Mouse (Mus musculus): ENCODE measurements at regions not wholly inside any gene's neighbourhood (a gene's known extent, or its start where the extent isn't known, plus 50 kb on each side); places are given as distances from the start of the nearest gene placed in this dataset.

DNA sequence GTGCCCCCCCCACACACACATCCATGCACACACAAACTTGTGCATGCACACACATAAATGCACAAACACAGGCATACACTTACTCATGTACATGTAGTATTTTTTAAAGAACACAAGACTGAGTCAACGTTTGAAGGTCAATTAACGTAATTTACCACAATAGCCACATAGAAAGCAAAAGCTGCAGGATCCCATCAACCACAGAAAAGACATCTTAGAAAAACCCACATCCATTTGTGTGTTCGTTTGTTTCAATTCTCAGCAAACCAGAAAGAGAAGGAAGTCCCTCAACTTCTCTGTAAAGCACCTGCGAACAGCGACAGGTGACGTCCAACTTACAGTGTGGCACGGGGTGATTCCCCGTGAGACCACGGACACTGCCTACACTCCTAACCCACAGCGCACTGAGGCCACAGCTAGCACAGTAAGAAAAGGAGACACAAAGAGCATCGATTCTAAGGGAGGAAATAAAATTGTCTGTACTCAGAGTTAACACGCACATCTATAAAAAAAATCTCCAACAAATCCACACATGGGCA is 53.8 kb downstream of the Dio3 start:
- DNase-seq (ENCODE audit: low spot score): no peak

DNA sequence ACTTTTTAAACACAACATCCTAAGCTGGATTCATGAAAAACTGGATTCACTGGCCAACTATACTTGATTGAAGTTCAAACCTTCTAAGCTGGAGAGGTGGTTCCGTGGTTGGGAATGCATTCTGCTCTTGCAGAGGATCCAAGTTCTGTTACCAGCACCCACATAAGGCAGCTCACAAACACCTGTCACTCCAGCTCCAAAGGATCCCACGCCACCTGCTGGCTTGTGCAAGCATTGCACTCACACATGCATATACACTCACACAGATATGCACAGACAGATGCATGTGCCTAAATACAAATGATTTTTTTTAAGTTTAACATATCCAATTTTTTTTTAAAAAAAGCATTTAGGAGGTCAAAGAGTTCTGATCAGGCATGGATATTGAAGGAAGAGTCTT is 55.7 kb downstream of the Dio3 start:
- no peak for DNase-seq (ENCODE audit: low spot score)

DNA sequence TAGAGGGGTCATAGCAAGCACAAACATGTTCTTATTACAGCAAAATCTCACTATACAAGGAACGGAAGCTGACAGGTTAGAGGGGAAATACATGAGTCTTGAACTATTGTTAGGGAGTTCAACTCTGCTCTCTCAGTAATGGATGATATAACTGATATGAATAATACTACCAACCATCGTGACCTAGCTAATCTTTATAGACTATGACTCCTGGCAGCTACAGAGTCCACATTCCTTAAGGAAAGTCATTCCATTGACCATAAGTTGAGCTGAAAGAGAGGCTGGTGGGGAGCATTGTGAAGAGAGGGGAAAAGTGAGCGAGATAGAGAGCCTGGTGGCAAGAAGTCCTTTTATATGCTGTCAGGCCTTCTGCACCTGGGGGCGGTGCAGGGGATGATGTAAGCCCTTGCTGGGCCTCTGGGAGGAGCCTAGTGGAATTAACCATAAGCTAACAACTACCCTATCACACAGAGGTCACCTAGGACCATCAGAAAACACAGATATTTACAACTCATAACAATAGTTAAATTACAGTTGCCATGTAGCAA is 65.5 kb downstream of the Dio3 start:
- DNase-seq (ENCODE audit: low spot score): no peak

DNA sequence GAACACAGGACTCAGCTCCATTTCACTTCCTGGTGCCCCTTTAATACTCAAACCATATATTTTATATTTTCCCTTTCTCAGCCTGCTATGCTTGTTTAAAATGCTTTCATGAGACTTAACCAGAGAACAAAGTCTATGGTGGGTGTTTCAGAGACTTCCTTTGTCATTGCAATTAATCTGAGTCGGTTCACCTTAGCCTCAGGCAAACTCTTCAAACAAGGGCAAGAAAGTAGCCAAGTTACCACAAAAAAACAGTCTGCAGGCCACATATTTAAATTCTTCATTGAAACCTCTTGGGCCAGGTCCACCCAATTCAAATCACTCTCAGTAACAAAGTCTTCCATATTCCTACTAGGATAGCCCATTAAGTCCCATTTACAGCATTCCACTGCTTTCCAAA is 70.8 kb downstream of the Dio3 start:
- no peak for DNase-seq (ENCODE audit: low spot score)

DNA sequence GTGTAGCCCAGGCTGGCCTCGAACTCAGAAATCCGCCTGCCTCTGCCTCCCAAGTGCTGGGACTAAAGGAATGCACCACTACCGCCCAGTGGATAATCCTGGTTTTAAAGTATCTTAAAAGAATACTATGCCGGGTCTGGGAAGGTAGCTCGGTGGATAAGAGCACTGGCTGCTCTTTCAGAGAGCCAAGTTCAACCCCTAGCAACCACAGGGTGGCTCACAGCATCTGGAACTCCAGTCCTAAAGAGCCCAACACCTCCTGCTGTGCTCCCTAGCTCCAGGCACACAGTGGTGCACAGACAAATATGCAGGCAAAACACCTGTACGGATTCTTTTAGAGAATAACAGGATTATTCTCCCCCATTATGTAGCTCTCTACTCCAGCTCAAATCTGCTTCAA is 77.0 kb downstream of the Dio3 start:
- DNase-seq (ENCODE audit: low spot score): no peak

DNA sequence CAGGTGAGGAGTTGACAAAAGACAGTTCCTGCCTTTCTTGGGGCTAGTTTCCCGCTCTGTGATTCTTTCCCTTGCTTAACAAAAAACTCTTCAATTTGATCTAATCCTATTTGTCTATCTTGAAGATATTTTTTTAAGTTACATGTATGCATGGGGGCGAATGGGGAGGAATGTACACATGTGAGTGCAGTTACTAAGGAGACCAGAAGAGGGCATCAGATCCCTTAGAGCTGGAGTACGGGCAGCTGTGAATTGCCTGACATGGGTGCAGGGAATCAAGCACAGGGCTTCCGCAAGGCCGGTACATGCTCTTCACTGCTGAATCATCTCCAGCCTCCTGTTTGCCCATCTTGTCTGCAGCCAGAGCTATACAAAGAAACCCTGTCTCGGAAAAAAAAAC is 79.8 kb upstream of the Ppp2r5c start:
- no peak for DNase-seq (ENCODE audit: low spot score)

DNA sequence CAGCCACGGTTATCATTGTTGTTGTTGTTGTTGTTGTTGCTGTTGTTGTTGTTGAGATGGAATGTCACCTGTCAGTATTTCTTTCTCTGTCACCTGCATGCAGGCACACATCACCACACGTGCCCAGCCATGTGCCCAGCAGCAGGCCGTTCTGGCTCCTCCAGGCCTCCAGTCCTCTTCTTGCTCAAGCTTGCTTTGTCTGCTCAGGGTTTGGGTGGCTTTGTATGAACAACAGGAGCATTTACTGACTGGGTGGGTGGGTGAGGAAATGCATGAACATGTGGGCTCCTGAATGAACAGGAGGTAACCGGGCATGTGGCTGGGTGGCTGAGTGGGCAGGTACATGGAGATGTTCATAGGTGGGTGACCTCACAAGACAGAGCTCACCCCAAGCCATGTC is 79.1 kb upstream of the Ppp2r5c start:
- no peak for DNase-seq (ENCODE audit: low spot score)

DNA sequence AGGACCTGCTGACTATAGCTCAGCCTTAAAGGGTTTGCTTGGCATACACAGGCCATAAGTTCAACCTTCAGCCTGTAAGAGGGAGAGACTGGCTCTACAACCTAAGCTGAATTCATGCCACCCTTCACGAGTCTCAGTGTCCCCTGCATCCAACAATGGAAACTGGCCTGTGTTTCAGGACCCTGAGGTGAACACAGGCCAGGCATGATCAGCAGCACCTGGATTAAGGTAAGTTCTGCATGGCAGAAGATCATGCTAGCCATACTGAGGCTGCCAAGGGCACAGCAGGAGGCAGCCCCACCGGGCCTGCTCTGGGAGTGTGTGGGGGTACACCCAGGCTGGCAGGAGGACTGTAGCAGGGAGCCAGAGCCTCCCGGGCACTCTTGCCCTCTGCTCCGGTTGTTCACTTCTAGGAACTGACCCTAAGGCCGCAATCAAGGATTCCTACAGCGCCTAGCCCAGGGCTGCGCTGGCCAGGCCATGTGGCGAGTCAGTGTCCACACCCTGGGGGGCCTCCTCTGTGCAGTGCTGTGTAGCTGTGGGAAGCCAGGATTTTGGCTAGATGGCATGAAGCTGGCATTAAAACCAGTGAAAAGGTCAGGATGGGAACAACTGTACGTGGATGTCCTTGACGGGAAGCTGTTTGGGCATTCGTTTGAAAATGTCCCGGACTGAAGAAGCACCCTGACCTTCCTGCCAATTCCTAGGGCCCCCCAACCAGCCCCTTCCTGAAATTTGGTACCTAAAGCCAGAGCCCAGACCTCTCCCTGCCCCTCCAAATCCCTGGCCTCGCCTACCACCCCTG is 74.8 kb upstream of the Ppp2r5c start:
- DNase-seq (ENCODE audit: low spot score): no peak

DNA sequence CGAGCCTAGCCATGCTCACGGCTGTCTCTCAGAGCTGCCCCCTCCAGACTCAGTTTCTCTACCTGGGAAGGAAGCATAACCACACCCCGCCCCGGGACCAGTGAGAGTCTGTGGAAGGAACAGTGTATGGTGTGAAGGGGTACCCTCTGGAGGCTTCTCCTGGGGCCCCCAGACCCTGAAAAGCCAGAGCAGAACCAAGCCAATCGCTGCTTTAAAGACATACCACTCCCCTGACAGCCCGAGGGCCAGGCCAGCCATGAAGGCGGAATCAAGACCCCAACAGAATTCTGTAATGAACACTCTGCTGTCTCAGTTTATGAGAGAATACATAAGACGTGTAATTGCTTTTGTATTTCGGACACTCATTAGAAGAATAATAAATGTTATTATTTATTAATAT is 73.9 kb upstream of the Ppp2r5c start:
- DNase-seq (ENCODE audit: low spot score): no peak

DNA sequence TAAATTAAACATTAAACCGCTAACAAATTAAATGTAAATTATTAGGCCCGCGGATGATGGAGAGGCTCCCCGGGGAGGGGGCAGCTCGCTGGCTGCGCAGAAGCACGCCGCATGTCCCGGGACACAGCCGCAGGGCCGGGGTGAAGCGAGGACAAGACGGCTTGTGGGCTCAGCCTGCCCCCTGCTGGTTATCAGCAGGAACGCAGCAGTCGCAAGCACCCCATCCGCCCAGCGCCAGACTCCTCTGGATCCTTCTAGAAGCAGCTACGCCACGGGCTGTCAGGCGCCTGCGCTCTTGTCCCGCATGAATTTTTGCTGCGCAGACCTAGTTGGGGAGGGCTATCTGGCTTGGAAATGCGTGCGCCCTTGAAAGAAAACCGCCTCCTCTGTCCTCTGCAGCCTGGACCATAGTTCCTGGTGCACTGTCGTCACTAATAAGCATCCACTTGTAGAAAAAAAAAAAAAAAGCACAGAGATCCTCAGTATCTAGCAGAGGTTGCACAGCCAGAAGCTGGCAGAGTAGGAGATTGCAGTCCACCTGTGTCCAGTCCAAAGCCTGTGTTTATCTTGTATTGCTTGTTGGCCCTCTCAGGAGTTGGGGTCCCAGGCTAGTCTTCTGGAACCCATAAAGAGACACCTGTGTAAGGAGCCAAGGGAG is 73.4 kb upstream of the Ppp2r5c start:
- peak; percentile 77 for DNase-seq (ENCODE audit: low spot score)

DNA sequence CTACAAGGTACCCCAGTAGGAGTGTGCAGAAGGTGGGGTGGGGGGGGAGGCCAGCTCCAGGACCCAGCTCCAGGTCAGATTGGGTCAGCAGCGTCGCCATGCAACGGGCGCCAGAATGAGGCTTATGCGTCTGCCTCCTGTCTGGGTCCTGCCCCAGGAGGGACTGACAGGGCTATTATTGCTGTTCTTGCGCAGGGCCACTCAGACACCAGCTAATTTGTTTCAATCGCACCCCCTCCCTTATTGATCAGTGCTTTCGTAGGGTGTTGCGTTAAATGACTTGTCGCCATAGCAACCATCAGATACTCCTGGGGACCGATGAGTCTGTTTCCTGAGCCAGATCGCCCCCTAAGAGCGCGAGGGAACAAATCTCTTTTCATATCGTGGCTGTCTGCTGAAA is 71.8 kb upstream of the Ppp2r5c start:
- no peak for DNase-seq (ENCODE audit: low spot score)

DNA sequence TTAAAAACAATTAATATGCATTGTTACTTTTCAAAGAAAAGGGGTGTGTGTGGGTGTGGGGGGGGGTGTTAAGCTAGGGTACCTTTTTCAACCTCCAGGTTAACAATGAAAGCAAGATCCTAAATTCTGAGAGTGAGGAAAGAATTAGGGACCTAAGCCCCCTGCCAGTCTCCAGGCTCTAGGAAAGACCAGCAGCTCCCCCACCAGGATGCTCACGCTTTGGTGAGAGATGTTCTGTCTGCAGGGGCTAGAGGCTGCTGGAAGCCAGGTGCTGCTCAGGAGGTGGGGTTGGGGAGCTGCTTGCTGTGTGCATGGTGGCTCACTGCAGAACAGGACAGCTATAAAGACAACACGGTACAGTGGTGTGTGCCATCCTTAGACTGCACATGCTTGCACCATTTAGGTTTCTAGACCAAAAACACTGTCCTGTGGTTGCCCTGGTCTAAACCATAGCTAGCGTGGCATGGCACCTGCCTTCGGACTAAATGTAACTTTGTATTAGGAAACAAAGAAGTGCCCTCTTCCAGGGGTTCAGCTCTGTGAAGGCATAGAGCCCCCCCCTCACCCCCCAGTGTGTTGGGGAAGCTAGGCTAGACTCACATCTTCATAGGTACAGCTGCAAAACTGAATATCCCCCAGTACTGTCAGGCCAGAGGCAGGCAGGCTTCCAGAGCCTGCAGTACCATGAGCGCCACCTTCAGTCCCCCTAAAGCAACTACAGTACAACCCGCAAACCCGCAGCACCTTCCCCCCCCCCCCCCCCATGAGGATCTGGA is 70.7 kb upstream of the Ppp2r5c start:
- DNase-seq (ENCODE audit: low spot score): peak; percentile 27

DNA sequence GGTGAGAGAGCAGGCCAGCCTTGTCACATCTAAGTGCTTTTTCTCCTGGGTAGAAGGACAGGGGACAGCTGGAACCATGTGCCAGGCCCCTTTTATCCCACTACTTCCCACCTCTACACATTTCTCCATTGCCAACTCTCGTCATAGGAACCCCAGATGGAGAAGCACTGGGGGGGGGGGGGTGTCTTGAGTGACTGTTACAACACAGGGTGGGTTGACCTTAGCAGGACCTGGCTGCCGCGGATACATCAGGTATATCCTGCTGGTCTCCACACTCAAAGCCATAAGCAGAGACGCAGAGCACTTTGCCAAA is 70.1 kb upstream of the Ppp2r5c start:
- DNase-seq (ENCODE audit: low spot score): no peak

DNA sequence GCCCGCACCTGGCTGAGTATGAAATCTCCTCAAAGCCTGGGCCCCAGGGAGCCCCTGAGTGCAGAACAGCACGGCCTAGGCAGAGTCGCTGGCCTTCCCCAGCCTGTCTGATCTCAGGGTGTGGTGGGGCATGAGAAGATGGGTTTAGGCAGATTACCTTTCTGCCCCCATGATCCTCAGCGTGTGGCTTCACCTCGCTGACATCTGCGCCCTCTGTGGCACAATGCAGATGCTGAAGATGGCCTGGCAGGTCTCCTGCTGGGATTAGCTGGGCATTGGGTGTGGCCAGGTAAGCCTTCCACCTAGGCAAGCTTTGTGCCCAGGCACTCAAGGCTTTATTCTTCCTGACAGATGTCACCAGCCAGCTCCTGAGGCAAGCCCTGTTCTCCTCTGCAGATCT is 69.6 kb upstream of the Ppp2r5c start:
- no peak for DNase-seq (ENCODE audit: low spot score)

DNA sequence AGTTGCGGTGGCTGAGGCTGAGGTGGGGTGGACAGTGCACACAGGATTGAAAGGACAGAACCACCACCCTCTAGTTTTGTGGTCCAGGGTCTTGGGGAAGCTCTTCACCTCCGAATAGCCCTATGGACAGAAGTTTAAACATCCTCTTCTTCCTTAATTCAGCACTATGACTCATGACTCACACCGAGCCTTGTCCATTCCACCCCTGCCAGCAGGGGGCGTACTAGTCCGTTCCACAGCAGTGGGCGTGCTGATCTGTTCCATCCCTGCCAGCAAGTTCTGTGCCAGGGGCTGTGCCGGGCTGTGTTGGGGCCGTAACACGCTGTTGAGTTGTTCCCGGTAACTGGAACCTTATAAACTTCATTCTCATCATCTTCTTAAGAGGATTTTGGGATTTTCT is 69.2 kb upstream of the Ppp2r5c start:
- DNase-seq (ENCODE audit: low spot score): peak; percentile 10

DNA sequence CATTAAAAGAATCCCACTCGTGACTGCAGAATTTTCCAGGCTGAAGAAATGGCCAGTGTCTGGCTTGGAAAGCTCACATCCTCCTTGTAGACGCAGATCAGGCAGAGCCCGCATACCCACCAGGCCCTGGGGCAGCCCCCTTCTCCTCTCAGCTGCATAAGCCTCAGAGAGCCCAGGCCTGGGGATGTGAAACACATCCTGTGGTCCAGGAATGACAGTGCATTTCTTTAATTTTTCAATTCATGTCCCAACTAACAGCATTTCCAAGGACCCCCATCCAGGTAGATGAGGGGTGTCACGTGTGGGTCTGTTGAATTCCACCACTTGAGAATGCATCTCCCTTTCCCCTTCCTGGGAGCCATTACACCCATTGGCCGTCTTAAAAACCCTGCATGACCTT is 68.6 kb upstream of the Ppp2r5c start:
- no peak for DNase-seq (ENCODE audit: low spot score)

DNA sequence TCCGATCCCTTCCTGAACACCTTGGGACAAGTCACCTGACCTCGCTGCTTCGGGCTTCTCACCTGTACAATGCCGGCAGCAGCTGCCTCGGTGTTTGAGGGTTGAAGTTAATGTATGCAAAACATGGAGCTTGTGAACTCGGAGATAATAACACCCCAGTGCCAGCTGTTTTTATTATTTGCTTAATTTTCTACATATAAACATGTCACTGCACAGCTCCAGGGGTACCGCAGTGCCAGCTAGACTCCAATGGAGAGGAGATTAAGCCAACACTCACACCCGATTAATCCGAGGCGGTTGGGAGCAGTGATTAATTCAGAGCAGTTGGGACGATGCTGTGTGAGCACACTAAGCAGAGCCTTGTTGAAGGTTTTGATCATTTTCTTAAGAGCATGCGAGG is 67.2 kb upstream of the Ppp2r5c start:
- DNase-seq (ENCODE audit: low spot score): no peak

DNA sequence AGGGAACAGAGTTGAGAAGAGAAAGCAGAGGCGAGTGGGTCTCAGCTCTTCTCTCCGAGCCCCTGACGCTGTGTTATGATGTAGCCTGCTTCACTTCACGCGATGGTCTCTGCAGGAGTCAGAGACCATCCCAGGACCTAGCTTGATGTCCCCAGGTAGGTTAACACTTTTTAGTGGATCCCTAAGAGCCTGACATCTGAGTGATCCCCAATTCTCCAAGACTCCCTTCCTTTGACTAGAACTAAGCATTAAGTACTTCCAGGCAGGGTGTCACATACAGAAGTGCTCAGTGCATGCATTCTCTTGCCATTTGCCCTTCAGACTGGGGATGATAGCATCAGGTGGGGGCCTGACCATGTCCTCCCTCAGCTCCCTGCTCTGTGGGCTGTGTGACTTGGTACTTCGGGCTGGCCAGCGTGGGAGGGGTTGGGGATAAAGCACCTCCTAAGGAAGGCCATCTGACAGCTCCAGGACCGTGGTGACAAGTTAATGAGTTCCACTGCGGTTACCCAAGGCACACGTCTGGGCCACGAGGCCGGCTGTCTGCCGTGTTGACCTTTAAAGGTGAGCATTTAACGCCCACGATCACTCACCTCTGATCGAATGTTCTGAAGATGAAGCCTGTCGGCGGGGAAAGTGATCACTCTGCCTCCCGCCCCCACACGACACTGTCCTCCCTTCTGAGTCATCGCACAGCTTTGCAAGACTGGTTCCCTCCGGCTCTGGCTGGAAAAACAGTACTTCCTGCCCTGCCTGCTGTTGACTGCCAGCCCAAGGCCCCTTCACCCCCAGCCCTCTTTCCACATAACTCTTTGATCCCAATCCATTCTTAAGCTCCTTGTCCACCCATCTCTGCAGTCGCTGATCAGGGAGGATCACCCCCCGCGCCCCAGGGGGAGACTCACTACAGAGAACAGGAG is 65.8 kb upstream of the Ppp2r5c start:
- no peak for DNase-seq (ENCODE audit: low spot score)

DNA sequence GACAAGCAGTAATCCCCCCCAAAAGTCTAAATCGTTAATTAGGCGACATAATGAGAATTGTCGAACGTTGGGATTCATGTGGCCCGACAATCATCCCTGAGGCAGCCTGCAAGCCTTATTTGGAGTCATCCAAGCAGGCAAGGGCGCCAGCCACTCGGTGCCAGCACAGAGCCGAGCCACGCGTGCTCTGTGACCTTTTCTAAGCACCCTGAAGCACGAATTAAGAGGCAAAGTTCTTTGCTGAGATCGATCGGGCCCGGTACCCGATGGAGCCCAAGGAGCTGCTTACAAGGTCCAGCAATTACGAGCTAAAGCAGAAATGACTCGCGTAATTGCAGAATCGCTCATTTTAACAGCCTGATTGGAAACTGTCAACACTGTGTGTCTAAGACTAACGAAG is 61.9 kb upstream of the Ppp2r5c start:
- DNase-seq (ENCODE audit: low spot score): no peak

DNA sequence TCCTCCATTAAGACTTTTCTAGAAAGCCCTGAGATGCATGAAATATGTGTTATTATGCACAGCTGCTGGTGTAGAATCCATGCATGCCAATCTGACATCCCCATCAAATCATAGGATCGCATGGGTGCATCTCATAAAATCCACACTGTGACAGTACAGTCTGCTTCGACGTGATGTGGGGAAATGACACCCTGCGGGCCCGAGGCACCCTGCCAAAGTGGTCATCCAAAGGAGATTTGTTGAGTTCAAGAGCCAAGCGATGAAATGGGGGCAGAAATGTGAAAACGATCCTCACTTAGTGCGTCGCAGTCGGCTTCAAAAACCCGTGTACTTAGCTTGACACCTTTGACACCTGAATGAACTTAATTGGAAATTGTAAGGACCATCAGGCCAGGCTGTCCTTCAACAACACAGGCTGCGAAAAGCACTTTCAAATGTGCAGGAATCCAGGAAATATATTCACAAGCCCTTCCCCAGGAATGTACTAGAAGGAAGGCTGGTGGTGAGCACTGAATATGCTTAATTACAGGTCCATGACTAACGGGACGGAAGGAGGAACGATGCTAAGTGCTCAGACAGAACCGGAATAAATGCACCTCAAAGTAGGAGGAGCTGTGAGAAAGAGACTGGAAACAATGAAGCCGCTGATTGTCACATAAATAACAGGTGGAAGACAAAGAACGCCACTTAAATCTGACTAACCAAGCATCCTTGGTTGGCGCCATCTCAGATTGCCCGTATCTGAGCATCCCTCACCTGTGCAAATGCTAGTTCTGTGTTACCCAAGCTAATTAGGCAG is 60.9 kb upstream of the Ppp2r5c start:
- DNase-seq (ENCODE audit: low spot score): no peak

Data from thymus, postnatal 0 days (tissue).